Mouse (Mus musculus) myocyte (in vitro differentiated cells): ENCODE measurements around the gene Lamc2.

ENCODE experiments used
- CEBPB ChIP-seq: IDR thresholded peaks from 2 replicates; pipeline ENCODE4 v1.6.1; 2011; ENCODE audit warnings: mild to moderate bottlenecking, moderate library complexity; ENCODE audit not compliant: poor library complexity, insufficient read depth, severe bottlenecking
- E2F4 ChIP-seq: IDR thresholded peaks from one replicate; pipeline ENCODE4 v1.6.1; 2011; ENCODE audit warnings: mild to moderate bottlenecking, control low read depth, moderate library complexity; ENCODE audit not compliant: insufficient read depth
- MAX ChIP-seq: IDR thresholded peaks from one replicate; pipeline ENCODE4 v1.6.1; 2011; ENCODE audit warnings: low read depth, mild to moderate bottlenecking, control low read depth
- MYOD1 ChIP-seq, 3 experiments: IDR thresholded peaks; one replicate each; pipeline ENCODE4 v1.6.1; 2011; ENCODE audit warnings: control low read depth in 2 of 3, low read depth in 2 of 3, mild to moderate bottlenecking in 2 of 3, moderate library complexity in 1 of 3; ENCODE audit not compliant: insufficient read length in 2 of 3, control insufficient read depth in 1 of 3
- MYOG ChIP-seq, 3 experiments: IDR thresholded peaks; one replicate each; pipeline ENCODE4 v1.6.1; 2011; ENCODE audit warnings: control low read depth in 2 of 3, low read depth in 2 of 3, mild to moderate bottlenecking in 2 of 3; ENCODE audit not compliant: insufficient read length in 2 of 3, control insufficient read depth in 1 of 3, insufficient read depth in 1 of 3
- POLR2A ChIP-seq: IDR thresholded peaks from one replicate; pipeline ENCODE4 v1.6.1; 2011; ENCODE audit warnings: low read depth, mild to moderate bottlenecking, control low read depth, moderate library complexity; ENCODE audit not compliant: insufficient read length
- POLR2AphosphoS2 ChIP-seq: IDR thresholded peaks from one replicate; pipeline ENCODE4 v1.6.1; 2011; ENCODE audit warnings: low read depth, control low read depth; ENCODE audit not compliant: insufficient read length
- SRF ChIP-seq: IDR thresholded peaks from one replicate; pipeline ENCODE4 v1.6.1; 2011; ENCODE audit warnings: low read depth; ENCODE audit not compliant: control insufficient read depth, insufficient read length
- TCF12 ChIP-seq: IDR thresholded peaks from one replicate; pipeline ENCODE4 v1.6.1; 2011; ENCODE audit warnings: mild to moderate bottlenecking, control low read depth; ENCODE audit not compliant: poor library complexity, insufficient read depth, severe bottlenecking
- USF1 ChIP-seq: IDR thresholded peaks from one replicate; pipeline ENCODE4 v1.6.1; 2011; ENCODE audit warnings: low read depth, mild to moderate bottlenecking, control low read depth, moderate library complexity

- TF ChIP-seq POLR2A: no peak
- no peak for TF ChIP-seq CEBPB
- no peak for TF ChIP-seq E2F4
- no peak for TF ChIP-seq MYOD1 (IDR thresholded peaks at IDR 0.05; ENCODE audit: control insufficient read depth in 1 of 3, insufficient read length in 2 of 3, low read depth in 2 of 3)
- TF ChIP-seq USF1: no peak
- no peak for TF ChIP-seq TCF12
- TF ChIP-seq POLR2AphosphoS2: no peak
- no peak for TF ChIP-seq SRF
- no peak for TF ChIP-seq MAX
- TF ChIP-seq MYOG (IDR thresholded peaks at IDR 0.05; ENCODE audit: control insufficient read depth in 1 of 3, insufficient read depth in 1 of 3, insufficient read length in 2 of 3, low read depth in 2 of 3): no peak
Observed at GRCm38 (mm10) chr1:153153619-153154137, 32.6 kb downstream of the Lamc2 start.
